Mouse (Mus musculus) CD4-positive, CD25-positive, alpha-beta regulatory T cell, adult 4 months (primary cell): ENCODE data around the gene Tmcc2. TPM values are rescaled to one million over a fixed set of nuclear protein-coding genes. Genes with fewer than 3 reads are reported as not detected.

Experiments
- ATAC-seq: one replicate; pipeline ENCODE4 v1.8.0; 2017
- polyA plus RNA-seq, 2 experiments: library from polyadenylated mRNA; unstranded; fragments of 100-300 nt; shearing (Covaris generic); gene quantifications; one replicate each; pipeline ENCODE4 v1.2.1; 2017

The Tmcc2 gene
- 1 to 10 TPM; 1.0 to 1.2 TPM for polyA plus RNA-seq

DNA sequence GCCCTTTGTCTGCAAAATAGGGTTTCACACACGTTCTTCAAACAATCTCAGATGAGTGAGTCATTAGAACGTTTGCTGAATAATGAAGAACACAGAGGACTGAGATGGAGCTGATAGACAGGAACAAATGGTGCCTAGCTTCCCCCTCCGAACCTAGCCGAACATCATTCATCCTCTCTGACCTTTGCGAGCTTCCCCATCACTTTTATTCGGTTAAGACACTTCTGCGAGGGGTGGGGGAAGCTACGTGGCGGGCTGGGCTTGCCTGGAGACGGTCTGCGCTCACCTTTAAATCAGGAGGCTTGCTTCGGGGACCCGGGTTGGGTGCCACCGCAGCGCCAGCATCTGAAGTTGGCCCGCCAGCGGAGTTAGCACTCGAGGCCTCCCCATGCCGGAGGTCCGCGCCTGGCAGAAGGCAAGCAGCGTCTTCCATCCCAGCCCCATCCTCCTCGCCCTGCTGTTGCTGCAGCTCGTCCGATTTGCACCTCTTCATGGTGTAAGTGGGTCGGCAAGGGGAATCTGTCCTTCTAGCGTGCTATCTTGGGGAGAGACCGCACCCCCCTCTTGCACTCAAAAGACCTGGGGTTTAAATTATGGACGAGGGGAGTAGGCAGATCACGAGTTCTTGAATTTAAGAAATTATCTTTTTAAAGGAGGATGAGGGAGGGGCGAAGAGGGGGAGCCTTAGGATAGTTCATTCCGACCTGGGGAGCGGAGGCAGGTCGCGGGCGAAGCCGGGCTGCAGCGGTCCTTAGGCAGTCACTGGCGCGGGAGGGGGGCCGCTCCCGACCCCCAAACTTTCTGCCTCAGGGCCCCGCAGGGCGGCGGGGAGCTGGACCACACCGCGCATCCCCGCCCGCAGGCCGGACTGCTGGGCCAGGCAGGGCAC lies at the start of gene Tmcc2:
Gene Tmcc2 (minus strand): TSS at position 591 of the 889 bp plus-strand sequence.
- peak; percentile 47 for ATAC-seq

DNA sequence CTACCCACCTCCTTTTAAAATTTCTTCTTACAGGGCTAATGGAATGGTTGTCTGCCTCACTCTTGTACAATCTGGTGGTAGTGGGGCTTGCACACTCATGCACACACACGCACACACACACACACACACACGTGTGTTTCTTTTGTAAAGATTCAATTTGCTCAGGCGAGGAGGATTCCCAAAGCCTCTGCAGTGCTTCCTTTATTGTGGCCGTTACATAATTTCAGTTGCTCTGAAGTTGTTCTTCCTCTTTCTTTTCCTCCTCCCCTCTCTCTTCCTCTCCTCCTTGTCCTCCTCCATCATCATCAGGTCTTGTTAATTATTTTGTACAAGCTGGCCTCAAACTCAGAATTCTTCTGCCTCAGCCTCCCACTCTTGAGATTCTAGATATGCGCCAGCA lies 46.3 kb upstream of the Tmcc2 start:
- no peak for ATAC-seq

GRCm38 (mm10) chr1:132436960-132437359 lies 45.9 kb upstream of the Tmcc2 start:
- no peak for ATAC-seq

DNA sequence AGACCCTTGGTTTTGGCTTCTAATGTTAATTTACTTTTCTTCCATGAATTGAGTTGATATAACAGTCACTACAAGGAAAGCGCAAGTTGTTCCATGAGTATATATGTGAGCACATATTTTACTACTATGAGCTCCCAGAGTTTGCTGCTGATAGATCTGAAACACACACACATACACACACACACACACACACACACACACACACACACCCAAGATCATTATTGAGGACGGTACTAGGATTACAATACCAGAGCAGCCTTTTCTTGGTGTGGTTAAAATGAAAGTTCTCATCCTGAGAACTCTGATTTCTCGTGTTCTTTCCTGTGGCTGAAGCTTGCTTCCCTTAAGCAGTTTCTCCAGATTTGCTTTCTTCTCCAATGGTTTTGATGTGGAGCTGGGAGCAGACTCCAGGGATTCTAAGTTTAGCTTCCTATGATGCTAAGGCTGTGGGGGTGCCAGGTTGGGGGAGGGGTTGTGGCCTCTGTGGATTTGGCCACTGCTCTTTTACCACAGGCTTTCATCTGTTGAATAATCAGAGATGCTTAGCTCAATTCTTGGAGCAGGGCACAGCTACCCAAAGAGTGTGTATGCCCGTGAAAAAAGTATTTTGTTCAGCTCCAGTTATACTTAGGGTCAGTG lies 45.4 kb upstream of the Tmcc2 start:
- ATAC-seq, result peak; percentile 54

GRCm38 (mm10) chr1:132434032-132434431 lies 43.0 kb upstream of the Tmcc2 start:
- ATAC-seq, result no peak

DNA sequence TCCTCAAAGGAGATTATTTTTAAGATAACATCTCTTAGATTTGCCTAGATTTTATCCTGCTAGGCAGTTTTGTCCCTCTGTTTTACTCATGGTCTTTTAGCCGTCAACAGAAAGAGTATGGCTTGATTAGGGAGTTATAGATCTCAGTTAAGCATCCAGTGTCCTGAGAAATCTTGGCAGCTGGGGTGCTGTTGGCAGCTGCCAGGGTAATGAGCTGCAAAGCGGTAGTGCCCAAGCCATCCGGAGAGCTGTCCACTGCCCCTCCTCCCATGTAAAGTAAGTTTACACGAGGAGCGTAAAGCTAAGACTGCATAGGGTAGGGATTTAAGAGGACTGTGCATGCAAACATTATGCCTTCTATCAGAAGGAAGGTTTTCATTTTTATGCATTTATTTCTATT lies 42.3 kb upstream of the Tmcc2 start:
- no peak for ATAC-seq

DNA sequence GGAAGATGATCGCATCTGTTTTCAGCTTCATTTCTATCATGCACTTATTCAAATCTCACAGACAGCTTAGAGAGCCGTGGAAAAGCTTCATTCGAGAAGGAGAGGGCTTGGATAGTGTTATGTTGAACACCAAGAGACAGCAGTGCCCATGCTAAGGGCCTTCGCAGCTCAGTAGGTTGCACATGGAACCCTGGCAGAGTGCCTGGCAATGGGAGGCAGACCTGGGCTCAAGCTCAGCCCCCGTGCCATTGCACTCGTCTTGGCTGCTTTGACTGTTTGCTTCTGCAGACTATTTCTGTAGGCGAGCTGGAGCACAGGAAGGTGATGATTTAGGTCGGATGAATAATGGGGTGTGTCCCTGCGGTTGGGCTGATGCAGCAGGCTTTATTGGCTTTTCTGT lies 40.6 kb upstream of the Tmcc2 start:
- no peak for ATAC-seq

DNA sequence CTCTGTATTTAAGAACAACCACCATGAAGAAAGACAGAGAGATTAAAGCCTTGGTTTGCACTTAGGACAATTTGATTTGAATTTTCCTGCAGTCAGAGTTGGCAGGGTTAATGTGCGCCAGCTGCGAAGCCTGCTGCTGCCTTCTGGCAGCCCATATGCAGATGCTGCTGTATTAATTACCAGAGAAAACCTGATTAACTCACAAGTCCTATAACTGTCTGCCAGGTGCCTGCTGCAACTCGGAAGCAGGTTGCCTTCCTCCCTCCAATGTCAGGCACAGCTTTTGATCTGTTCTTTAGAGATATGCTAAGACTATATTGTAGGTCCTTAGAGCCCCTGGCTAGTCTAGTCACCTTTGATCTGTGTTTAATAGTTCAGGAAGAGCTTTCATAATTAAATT lies 39.7 kb upstream of the Tmcc2 start:
- no peak for ATAC-seq

DNA sequence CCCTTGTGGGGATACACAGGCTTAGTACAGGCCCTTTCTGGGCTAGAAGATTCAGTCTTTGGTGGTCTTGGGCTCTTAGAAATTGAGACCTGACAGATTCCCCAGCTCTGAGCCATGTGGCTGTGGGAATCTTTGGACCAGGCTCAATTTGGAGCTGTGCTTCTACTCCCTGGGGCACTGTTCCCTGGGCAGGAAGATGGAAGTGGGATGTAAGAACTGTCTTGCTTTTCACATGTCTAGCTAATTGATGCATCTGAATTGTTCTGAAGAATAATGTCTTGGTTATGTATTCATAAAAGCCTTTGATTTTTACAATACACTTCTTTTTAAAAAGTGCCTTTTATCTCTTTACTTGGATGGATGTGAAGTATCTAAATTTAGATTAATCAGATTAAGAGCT lies 34.5 kb upstream of the Tmcc2 start:
- no peak for ATAC-seq

- no peak for ATAC-seq
These were observed 32.0 kb upstream of the Tmcc2 start for GRCm38 (mm10) chr1:132422912-132423696.

DNA sequence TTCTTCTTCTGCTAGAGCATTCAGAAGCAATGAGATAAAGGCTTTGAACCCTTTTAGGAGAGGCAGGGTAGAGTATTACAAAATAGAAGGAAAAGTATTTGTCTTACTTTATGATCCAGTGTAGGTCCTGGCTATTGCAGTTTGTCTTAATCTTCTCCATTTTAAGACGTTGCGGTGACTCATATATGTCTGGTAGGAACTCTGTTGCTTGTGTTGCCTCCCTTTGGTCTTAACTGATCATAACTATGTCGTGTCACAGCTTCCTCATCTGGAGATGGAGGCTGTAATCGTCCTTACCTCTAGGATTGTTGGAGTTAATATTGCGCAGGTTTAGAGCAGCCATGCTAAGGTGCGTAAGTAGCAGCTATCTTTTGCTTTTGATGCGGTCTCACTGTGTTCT lies 29.6 kb upstream of the Tmcc2 start:
- no peak for ATAC-seq

DNA sequence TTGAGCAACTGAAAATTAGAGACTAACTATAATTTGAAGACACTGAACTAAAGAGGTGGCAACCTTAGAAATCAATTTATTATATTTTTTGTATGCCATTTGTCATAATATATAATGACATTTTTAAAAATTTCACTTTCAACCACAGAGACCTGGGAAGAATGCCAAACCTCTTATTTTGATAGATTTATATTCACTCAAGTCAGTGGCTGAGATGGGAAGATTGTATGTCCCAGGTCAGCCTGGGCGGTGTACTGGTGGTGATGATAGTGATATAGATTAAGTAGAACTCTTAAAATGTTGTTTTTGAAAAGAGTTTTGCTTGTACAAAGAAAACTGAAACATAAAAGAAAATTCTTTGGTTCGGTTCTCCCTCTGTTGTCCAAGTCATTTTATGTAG lies 29.1 kb upstream of the Tmcc2 start:
- no peak for ATAC-seq

GRCm38 (mm10) chr1:132417319-132418251 lies 26.5 kb upstream of the Tmcc2 start, which contains the start of gene Dstyk:
TSS of gene Dstyk (plus strand) at chr1:132417555.
- ATAC-seq, result peak; percentile 91

DNA sequence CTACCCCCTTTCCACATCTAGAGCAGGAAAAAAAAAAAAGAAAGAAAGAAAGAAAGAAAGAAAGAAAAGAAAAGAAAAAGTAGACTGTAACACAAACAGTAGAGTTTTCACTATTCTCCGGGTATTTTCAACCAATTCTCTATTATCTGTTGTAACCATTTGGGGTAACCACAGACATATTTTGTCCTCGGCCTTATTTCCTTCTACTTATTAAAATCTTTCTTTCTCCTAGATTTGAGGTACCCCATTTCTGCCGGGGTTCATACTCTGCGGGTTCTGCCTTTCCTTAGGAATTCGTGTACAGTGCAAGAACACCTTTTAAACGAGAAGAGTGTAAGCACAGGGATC lies 25.8 kb upstream of the Tmcc2 start:
- ATAC-seq, result no peak

DNA sequence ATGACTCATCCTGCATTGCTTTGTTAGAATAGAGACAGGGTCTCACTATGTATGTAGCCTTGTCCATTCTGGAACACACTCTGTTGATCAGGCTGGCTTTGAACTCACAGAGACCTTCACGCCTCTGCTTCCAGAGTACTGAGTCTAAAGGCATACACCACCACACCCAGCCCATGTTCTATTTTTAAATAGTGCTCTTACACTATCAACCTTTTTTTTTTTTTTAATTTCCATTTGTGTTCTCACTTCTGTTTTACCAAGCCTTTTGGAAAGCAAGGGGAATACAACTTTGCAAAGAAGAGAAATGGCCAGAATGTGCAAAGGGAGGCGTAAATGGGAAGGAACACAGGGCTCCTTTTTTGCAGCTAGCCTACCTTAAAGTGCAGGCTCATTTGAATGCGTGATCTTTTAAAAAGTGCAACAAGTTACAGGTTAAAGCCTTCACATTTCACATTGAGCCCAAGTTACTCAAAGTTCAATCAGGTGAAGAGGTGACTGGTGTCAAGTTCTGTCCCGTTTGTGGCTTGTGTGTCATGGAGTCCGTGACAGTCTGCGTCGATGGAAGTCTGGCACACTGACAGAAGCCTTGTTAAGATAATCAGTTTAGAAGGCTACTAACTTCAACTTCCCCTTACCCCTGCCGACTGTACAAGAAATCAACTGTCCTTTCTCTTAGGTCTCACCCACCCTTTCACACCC lies 25.3 kb upstream of the Tmcc2 start:
- no peak for ATAC-seq

- no peak for ATAC-seq
These were observed 19.6 kb upstream of the Tmcc2 start for GRCm38 (mm10) chr1:132410657-132411056.

DNA sequence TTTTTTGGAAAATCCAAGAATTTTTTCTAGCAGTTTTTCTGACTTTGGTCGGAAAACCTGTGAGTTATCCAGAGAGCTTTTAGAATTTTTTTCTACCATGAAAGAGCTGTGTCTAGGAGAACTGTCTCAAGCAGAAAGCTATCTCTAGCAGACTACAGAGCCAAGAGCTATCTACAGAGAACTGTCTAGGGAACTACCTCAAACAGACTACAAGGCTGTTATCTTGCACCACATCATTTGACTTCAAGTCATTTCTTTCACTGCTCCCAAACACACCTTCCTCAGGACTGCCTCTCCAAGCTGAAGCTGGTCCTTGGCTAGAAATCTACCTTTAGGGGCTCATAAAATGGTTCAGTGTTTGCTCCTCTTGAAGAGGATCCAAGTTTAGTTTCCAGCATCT lies 10.8 kb upstream of the Tmcc2 start:
- ATAC-seq, result no peak

- ATAC-seq, result no peak
These were observed 9.5 kb upstream of the Tmcc2 start for GRCm38 (mm10) chr1:132400538-132400937.

DNA sequence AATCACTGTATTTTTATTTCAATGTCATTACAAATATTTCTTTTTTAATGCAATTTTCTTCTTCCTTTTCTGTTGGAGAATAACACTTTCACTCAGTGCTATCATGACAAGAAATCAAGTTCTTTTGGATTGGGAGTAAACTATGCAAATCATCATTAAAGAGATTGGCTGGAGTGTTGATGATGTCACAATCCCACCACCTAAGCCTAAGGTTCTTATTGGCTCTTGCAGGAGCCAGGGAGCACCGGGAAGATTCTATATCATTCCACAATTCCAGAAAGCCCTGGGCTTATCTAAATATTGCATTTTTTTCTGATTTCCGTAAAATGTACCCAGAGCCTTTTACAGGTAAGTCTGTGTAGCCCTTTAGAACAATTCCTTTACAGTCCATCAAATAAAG lies 5.6 kb upstream of the Tmcc2 start:
- no peak for ATAC-seq

- ATAC-seq, result no peak
These were observed 1.8 kb upstream of the Tmcc2 start for GRCm38 (mm10) chr1:132392872-132393271.

DNA sequence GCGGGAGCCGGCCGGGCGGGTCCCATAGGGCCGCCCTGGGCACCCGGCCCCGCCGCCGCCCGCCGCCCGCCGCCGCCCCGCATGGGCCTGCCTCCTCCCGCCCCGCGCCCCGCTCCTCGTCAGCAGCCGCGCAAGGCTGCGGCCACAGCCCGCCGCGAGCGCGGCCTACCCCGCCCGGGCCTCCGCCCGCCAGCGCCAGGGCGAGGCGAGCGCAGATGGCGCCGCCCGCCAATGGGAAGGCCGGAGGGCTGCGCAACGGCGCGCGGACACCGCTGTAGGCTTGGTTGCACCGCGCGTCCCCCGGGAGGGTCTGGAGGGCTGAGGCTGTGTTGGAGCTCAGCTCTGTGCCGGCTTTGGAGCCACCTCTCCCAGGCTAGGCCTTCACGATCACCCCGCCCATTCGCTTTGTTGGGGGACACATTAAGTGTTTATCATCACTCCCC lies 520 bp upstream of the Tmcc2 start:
- ATAC-seq, result peak; percentile 29
